Mouse (Mus musculus): Measurements from ENCODE around the gene Cd300e. TPM values are rescaled to one million over a fixed set of nuclear protein-coding genes. Genes with fewer than 3 reads are reported as not detected.
A peak's percentile ranks its signal among the peaks of the same experiment; 100 is the strongest.

Gene Cd300e
- polyA plus RNA-seq, 1 experiment from 2014 or later, result not detected

- Histone ChIP-seq H3K4me3 (replicated peaks; ENCODE audit: low read depth, low read length) (no peak overlapping the region), H3K4me2 (ENCODE audit: low read length) (no peak overlapping the region), H3K27ac (no peak overlapping the region), H3K4me1 (replicated peaks; ENCODE audit: insufficient read depth, low read length) (no peaks in the 10 kb centered on the region), H3K27me3 (ENCODE audit: insufficient read depth, low read length) (no peaks in the 10 kb centered on the region), H3K9me3 (replicated peaks; ENCODE audit: low read length) (no peaks in the 10 kb centered on the region), H3K9ac (ENCODE audit: low read depth, low read length) (no peak overlapping the region), H3K36me3 (ENCODE audit: insufficient read depth, low read length) (no peaks in the 10 kb centered on the region)
- TF ChIP-seq CTCF (IDR thresholded peaks at IDR 0.05; ENCODE audit: low read depth), result no peak
- 58% methylated on average over 12 of the region's 12 CpGs for WGBS
- no peak for ATAC-seq (replicated peaks; ENCODE audit: low FRiP score, low read depth)
- no peak for DNase-seq (ENCODE audit: low spot score)
These were observed 22.6 kb upstream of the Cd300e start for GRCm38 (mm10) chr11:115084595-115084994.

GRCm38 (mm10) chr11:115083376-115084139, 21.6 kb upstream of the Cd300e start:
- Histone ChIP-seq H3K4me2 (ENCODE audit: low read length) (no peak overlapping the region), H3K9ac (ENCODE audit: low read depth, low read length) (no peak overlapping the region), H3K36me3 (ENCODE audit: insufficient read depth, low read length) (no peaks in the 10 kb centered on the region), H3K4me1 (replicated peaks; ENCODE audit: insufficient read depth, low read length) (no peaks in the 10 kb centered on the region), H3K4me3 (replicated peaks; ENCODE audit: low read depth, low read length) (no peak overlapping the region), H3K27ac (no peak overlapping the region), H3K9me3 (replicated peaks; ENCODE audit: low read length) (no peaks in the 10 kb centered on the region), H3K27me3 (ENCODE audit: insufficient read depth, low read length) (no peaks in the 10 kb centered on the region)
- WGBS, result 39% methylated on average over 18 of the region's 18 CpGs
- ATAC-seq (replicated peaks; ENCODE audit: low FRiP score, low read depth) (no peak), DNase-seq (ENCODE audit: low spot score) (peak; percentile 84)
- peak; percentile 98 for TF ChIP-seq CTCF (IDR thresholded peaks at IDR 0.05; ENCODE audit: low read depth)

- Histone ChIP-seq H3K4me1 (replicated peaks; ENCODE audit: insufficient read depth, low read length) (no peaks in the 10 kb centered on the region), H3K4me2 (ENCODE audit: low read length) (no peak overlapping the region), H3K4me3 (replicated peaks; ENCODE audit: low read depth, low read length) (no peak overlapping the region), H3K27ac (no peak overlapping the region), H3K27me3 (ENCODE audit: insufficient read depth, low read length) (no peaks in the 10 kb centered on the region), H3K9me3 (replicated peaks; ENCODE audit: low read length) (no peaks in the 10 kb centered on the region), H3K36me3 (ENCODE audit: insufficient read depth, low read length) (no peaks in the 10 kb centered on the region), H3K9ac (ENCODE audit: low read depth, low read length) (no peak overlapping the region)
- no peak for TF ChIP-seq CTCF (IDR thresholded peaks at IDR 0.05; ENCODE audit: low read depth)
- 44% methylated on average over 6 of the region's 6 CpGs for WGBS
- DNase-seq (ENCODE audit: low spot score) (peak; percentile 57), ATAC-seq (replicated peaks; ENCODE audit: low FRiP score, low read depth) (no peak)
These were observed 20.2 kb upstream of the Cd300e start for GRCm38 (mm10) chr11:115082196-115082595.

- no peak overlapping the region for H3K9ac ChIP-seq (ENCODE audit: low read depth, low read length)
- 67% methylated on average over 3 of the region's 3 CpGs for whole genome bisulfite sequencing
- H3K27ac ChIP-seq, result no peak overlapping the region
- ATAC-seq (replicated peaks; ENCODE audit: low FRiP score, low read depth) (no peak; the same call in 1 of the 2 replicates), DNase-seq (ENCODE audit: low spot score) (no peak)
- H3K4me1 ChIP-seq (replicated peaks; ENCODE audit: insufficient read depth, low read length), result no peaks in the 10 kb centered on the region
- H3K36me3 ChIP-seq (ENCODE audit: insufficient read depth, low read length), result no peaks in the 10 kb centered on the region
- no peak overlapping the region for H3K4me3 ChIP-seq (replicated peaks; ENCODE audit: low read depth, low read length)
- no peak overlapping the region for H3K4me2 ChIP-seq (ENCODE audit: low read length)
- H3K27me3 ChIP-seq (ENCODE audit: insufficient read depth, low read length), result no peaks in the 10 kb centered on the region
- H3K9me3 ChIP-seq (replicated peaks; ENCODE audit: low read length), result no peaks in the 10 kb centered on the region
- no peak for TF ChIP-seq CTCF (IDR thresholded peaks at IDR 0.05; ENCODE audit: low read depth)
These were observed 19.4 kb upstream of the Cd300e start for GRCm38 (mm10) chr11:115081373-115081772.

- no peak overlapping the region for H3K4me3 ChIP-seq (replicated peaks; ENCODE audit: low read depth, low read length)
These were observed 18.9 kb upstream of the Cd300e start for GRCm38 (mm10) chr11:115080886-115081285.

GRCm38 (mm10) chr11:115078680-115079079, 16.7 kb upstream of the Cd300e start:
- no peak for ATAC-seq (replicated peaks; ENCODE audit: low FRiP score, low read depth)
- TF ChIP-seq CTCF (IDR thresholded peaks at IDR 0.05; ENCODE audit: low read depth), result no peak

More at GRCm38 (mm10) chr11:115080886-115081285, 18.9 kb upstream of the Cd300e start:
- ATAC-seq (replicated peaks; ENCODE audit: low FRiP score, low read depth), result no peak
- peak; percentile 85 for TF ChIP-seq CTCF (IDR thresholded peaks at IDR 0.05; ENCODE audit: low read depth)
- Histone ChIP-seq H3K9ac (ENCODE audit: low read depth, low read length) (no peak overlapping the region), H3K4me1 (replicated peaks; ENCODE audit: insufficient read depth, low read length) (no peaks in the 10 kb centered on the region), H3K36me3 (ENCODE audit: insufficient read depth, low read length) (no peaks in the 10 kb centered on the region), H3K9me3 (replicated peaks; ENCODE audit: low read length) (no peaks in the 10 kb centered on the region), H3K27ac (no peak overlapping the region), H3K27me3 (ENCODE audit: insufficient read depth, low read length) (no peaks in the 10 kb centered on the region), H3K4me2 (ENCODE audit: low read length) (no peak overlapping the region)
- peak; percentile 75 for DNase-seq (ENCODE audit: low spot score)
- WGBS, result 34% methylated on average over 13 of the region's 13 CpGs

More at GRCm38 (mm10) chr11:115078680-115079079, 16.7 kb upstream of the Cd300e start:
- Histone ChIP-seq H3K4me2 (ENCODE audit: low read length) (no peak overlapping the region), H3K9ac (ENCODE audit: low read depth, low read length) (no peak overlapping the region), H3K4me1 (replicated peaks; ENCODE audit: insufficient read depth, low read length) (no peaks in the 10 kb centered on the region), H3K4me3 (replicated peaks; ENCODE audit: low read depth, low read length) (no peak overlapping the region), H3K27me3 (ENCODE audit: insufficient read depth, low read length) (no peaks in the 10 kb centered on the region), H3K27ac (no peak overlapping the region), H3K36me3 (ENCODE audit: insufficient read depth, low read length) (no peaks in the 10 kb centered on the region), H3K9me3 (replicated peaks; ENCODE audit: low read length) (no peaks in the 10 kb centered on the region)
- no peak for DNase-seq (ENCODE audit: low spot score)
- WGBS, result 76% methylated on average over 5 of the region's 5 CpGs
